Mouse (Mus musculus) urinary bladder, postnatal 36 days (tissue): ENCODE results near the gene Dscaml1.
A peak's percentile ranks its signal among the peaks of the same experiment; 100 is the strongest.
"Not testable (repeated sequence)": the region's sequence is repeated elsewhere in the genome, so short reads cannot be mapped to it uniquely, and the experiment has no call there.

ENCODE experiments used
- DNase-seq, 2 experiments: peaks; one replicate each; pipeline ENCODE4 v3.0.0; 2022; ENCODE audit warnings: low spot score in 2 of 2, mixed read lengths in 1 of 2

Dscaml1 gene

GRCm38 (mm10) chr9:45768421-45768820 lies 342.0 kb downstream of the Dscaml1 start:
- no peak for DNase-seq

GRCm38 (mm10) chr9:45769596-45769995 lies 343.2 kb downstream of the Dscaml1 start:
- DNase-seq: no peak

- DNase-seq: no peak
These were observed 347.7 kb downstream of the Dscaml1 start for GRCm38 (mm10) chr9:45774088-45774487.

GRCm38 (mm10) chr9:45776176-45776575 lies 349.7 kb downstream of the Dscaml1 start:
- DNase-seq: not testable (repeated sequence)

GRCm38 (mm10) chr9:45779201-45779600 lies 352.8 kb downstream of the Dscaml1 start:
- DNase-seq: no peak

GRCm38 (mm10) chr9:45783249-45784069 lies 357.0 kb downstream of the Dscaml1 start:
- no peak for DNase-seq

GRCm38 (mm10) chr9:45787071-45787470 lies 360.6 kb downstream of the Dscaml1 start:
- no peak for DNase-seq

- DNase-seq: no peak
These were observed 361.1 kb downstream of the Dscaml1 start for GRCm38 (mm10) chr9:45787547-45787946.

GRCm38 (mm10) chr9:45788405-45788804 lies 362.0 kb downstream of the Dscaml1 start:
- no peak for DNase-seq

- no peak for DNase-seq
These were observed 365.2 kb downstream of the Dscaml1 start for GRCm38 (mm10) chr9:45791456-45792142.

- DNase-seq: no peak
These were observed 365.8 kb downstream of the Dscaml1 start for GRCm38 (mm10) chr9:45792235-45792634.

GRCm38 (mm10) chr9:45793697-45794096 lies 367.3 kb downstream of the Dscaml1 start:
- no peak for DNase-seq

- DNase-seq: peak; percentile 14
These were observed 369.3 kb downstream of the Dscaml1 start for GRCm38 (mm10) chr9:45795722-45796121.

- DNase-seq: no peak
These were observed 370.8 kb downstream of the Dscaml1 start for GRCm38 (mm10) chr9:45797271-45797670.

- DNase-seq: peak in 1 of 2 experiments; percentile 10
These were observed 372.2 kb downstream of the Dscaml1 start for GRCm38 (mm10) chr9:45798467-45799164.

- no peak for DNase-seq
These were observed 373.0 kb downstream of the Dscaml1 start for GRCm38 (mm10) chr9:45799402-45799801.
